Mouse (Mus musculus): ENCODE measurements around the gene Vsig2.

Gene Vsig2

GRCm38 (mm10) chr9:37539170-37540025 lies at the start of gene Vsig2:
Gene Vsig2, plus strand, starts transcription at chr9:37539255.
- in situ Hi-C loops (cut with MboI; ENCODE audit: low sequenced_read_pairs), result no loop called here

GRCm38 (mm10) chr9:37489446-37490120 lies 49.5 kb upstream of the Vsig2 start:
- in situ Hi-C loops (cut with MboI; ENCODE audit: low sequenced_read_pairs), result no loop called here

GRCm38 (mm10) chr9:37495761-37496160 lies 43.3 kb upstream of the Vsig2 start:
- in situ Hi-C loops (cut with MboI; ENCODE audit: low sequenced_read_pairs), result no loop called here

GRCm38 (mm10) chr9:37496325-37496724 lies 42.7 kb upstream of the Vsig2 start:
- in situ Hi-C loops (cut with MboI; ENCODE audit: low sequenced_read_pairs), result no loop called here

- in situ Hi-C loops (cut with MboI; ENCODE audit: low sequenced_read_pairs), result no loop called here
These were observed 38.9 kb upstream of the Vsig2 start for GRCm38 (mm10) chr9:37500201-37500600.

GRCm38 (mm10) chr9:37501170-37501569 lies 37.9 kb upstream of the Vsig2 start:
- in situ Hi-C loops (cut with MboI; ENCODE audit: low sequenced_read_pairs), result no loop called here

- in situ Hi-C loops (cut with MboI; ENCODE audit: low sequenced_read_pairs), result no loop called here
These were observed 34.7 kb upstream of the Vsig2 start for GRCm38 (mm10) chr9:37504348-37504747.

GRCm38 (mm10) chr9:37506023-37506422 lies 33.0 kb upstream of the Vsig2 start:
- in situ Hi-C loops (cut with MboI; ENCODE audit: low sequenced_read_pairs), result no loop called here

GRCm38 (mm10) chr9:37512097-37512496 lies 27.0 kb upstream of the Vsig2 start:
- in situ Hi-C loops (cut with MboI; ENCODE audit: low sequenced_read_pairs), result no loop called here

- in situ Hi-C loops (cut with MboI; ENCODE audit: low sequenced_read_pairs), result no loop called here
These were observed 24.6 kb upstream of the Vsig2 start for GRCm38 (mm10) chr9:37514456-37514855.

- in situ Hi-C loops (cut with MboI; ENCODE audit: low sequenced_read_pairs), result no loop called here
These were observed 21.6 kb upstream of the Vsig2 start for GRCm38 (mm10) chr9:37517467-37517866.

GRCm38 (mm10) chr9:37518991-37519390 lies 20.1 kb upstream of the Vsig2 start:
- in situ Hi-C loops (cut with MboI; ENCODE audit: low sequenced_read_pairs), result no loop called here

GRCm38 (mm10) chr9:37519995-37520394 lies 19.1 kb upstream of the Vsig2 start:
- in situ Hi-C loops (cut with MboI; ENCODE audit: low sequenced_read_pairs), result no loop called here

- in situ Hi-C loops (cut with MboI; ENCODE audit: low sequenced_read_pairs), result no loop called here
These were observed 13.6 kb upstream of the Vsig2 start for GRCm38 (mm10) chr9:37525461-37525860.

- in situ Hi-C loops (cut with MboI; ENCODE audit: low sequenced_read_pairs), result no loop called here
These were observed 12.3 kb upstream of the Vsig2 start for GRCm38 (mm10) chr9:37526443-37527395.

GRCm38 (mm10) chr9:37527396-37528224 lies 11.4 kb upstream of the Vsig2 start, which contains the start of gene Esam:
Gene Esam, plus strand, starts transcription at chr9:37528078.
- in situ Hi-C loops (cut with MboI; ENCODE audit: low sequenced_read_pairs), result no loop called here

GRCm38 (mm10) chr9:37528225-37528970 lies 10.7 kb upstream of the Vsig2 start:
- in situ Hi-C loops (cut with MboI; ENCODE audit: low sequenced_read_pairs), result no loop called here

GRCm38 (mm10) chr9:37530031-37530887 lies 8.8 kb upstream of the Vsig2 start:
- in situ Hi-C loops (cut with MboI; ENCODE audit: low sequenced_read_pairs), result no loop called here
